Mouse (Mus musculus): ENCODE results near the gene 1700034J05Rik.

- peak in 1 of 2 experiments; percentile 44; a peak in 2 of 4 replicates for TF ChIP-seq CTCF (conservative IDR thresholded peaks at IDR 0.05 in 1 of 2, IDR thresholded peaks at IDR 0.05 in 1 of 2; ENCODE audit: low read depth in 2 of 2, low read length in 2 of 2)
- no peak for TF ChIP-seq EP300 (IDR thresholded peaks at IDR 0.05; ENCODE audit: low read length)
- no peak for TF ChIP-seq SIN3A (IDR thresholded peaks at IDR 0.05; ENCODE audit: low read length)
- TF ChIP-seq SMC3 (IDR thresholded peaks at IDR 0.05; ENCODE audit: low read depth, low read length), result no peak; the same call in 1 of the 2 replicates
- no peak for TF ChIP-seq MAFK (IDR thresholded peaks at IDR 0.05; ENCODE audit: insufficient replicate concordance, low read length)
- no peak for TF ChIP-seq USF1 (IDR thresholded peaks at IDR 0.05; ENCODE audit: low read depth, low read length)
Measured at GRCm38 (mm10) chr6:146944009-146944408, 10.2 kb downstream of the 1700034J05Rik start.

Measured in CH12.LX (cell line).